Mouse (Mus musculus): ENCODE results near the gene Alkbh6. TPM values are rescaled to one million over a fixed set of nuclear protein-coding genes. Genes with fewer than 3 reads are reported as not detected.

Alkbh6 gene
- polyA plus RNA-seq, 1 experiment: 2.1 TPM

GRCm38 (mm10) chr7:30332622-30333259 is 24.2 kb downstream of the Alkbh6 start:
- TF ChIP-seq TAL1 (IDR thresholded peaks at IDR 0.05; ENCODE audit: low read length): no peak
- no peak for TF ChIP-seq GATA1 (IDR thresholded peaks at IDR 0.05; ENCODE audit: low read length)

DNA sequence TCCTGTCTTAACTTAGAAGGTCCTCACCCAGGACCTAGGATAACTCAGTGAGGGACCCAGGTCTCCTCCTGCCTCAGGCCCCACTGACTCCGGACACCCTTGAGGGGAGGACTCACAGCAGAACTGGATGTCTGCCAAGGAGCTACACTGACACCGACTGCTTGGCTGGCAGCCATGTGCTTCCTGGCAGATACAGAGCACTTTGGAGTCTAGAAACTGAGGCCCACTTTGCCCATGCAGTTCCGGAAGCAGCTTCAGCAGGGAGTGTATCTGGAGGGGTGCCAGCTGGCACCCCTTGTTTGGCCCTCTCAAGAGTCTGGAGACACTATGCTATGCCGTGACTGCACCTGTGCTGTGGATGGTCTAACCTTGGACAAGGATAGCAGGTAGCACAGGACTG is 24.9 kb downstream of the Alkbh6 start:
- peaks cover 28% of the 10 kb centered on the region for H3K27me3 ChIP-seq (ENCODE audit: control insufficient read depth)
- H3K4me3 ChIP-seq (replicated peaks): no peak overlapping the region
- TF ChIP-seq GATA1 (IDR thresholded peaks at IDR 0.05; ENCODE audit: low read length) (no peak), TAL1 (IDR thresholded peaks at IDR 0.05; ENCODE audit: low read length) (no peak)

More at GRCm38 (mm10) chr7:30332622-30333259, 24.2 kb downstream of the Alkbh6 start:
- Histone ChIP-seq H3K4me1 (ENCODE audit: control insufficient read depth) (no peaks in the 10 kb centered on the region), H3K36me3 (ENCODE audit: control insufficient read depth) (no peaks in the 10 kb centered on the region), H3K9me3 (ENCODE audit: control insufficient read depth, low read length) (no peaks in the 10 kb centered on the region), H3K27me3 (ENCODE audit: control insufficient read depth) (peaks cover 28% of the 10 kb centered on the region), H3K4me3 (replicated peaks) (no peak overlapping the region)

DNA sequence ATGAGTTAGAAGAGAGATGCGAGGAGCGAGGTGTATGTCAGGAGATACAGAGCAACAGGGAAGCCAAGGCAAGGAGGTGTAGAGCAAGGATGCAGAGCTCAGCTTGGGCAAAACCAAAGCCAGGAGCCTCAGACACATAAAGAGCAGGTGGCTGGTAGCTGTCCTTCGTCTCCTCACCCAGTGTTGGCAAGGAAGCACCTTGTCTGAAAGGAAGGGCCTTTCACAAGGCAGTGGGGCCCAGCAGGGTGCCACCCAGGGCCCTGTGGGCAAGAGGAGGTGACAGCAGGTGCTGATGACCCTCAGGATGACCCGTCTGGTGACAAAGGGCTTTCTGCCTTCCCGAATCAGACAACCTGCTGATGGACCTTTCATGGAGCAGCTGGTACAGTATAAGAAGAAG is 26.0 kb downstream of the Alkbh6 start:
- H3K27me3 ChIP-seq (ENCODE audit: control insufficient read depth): peaks cover 28% of the 10 kb centered on the region
- no peaks in the 10 kb centered on the region for H3K36me3 ChIP-seq (ENCODE audit: control insufficient read depth)
- no peaks in the 10 kb centered on the region for H3K9me3 ChIP-seq (ENCODE audit: control insufficient read depth, low read length)
- H3K4me3 ChIP-seq (replicated peaks): no peak overlapping the region
- H3K4me1 ChIP-seq (ENCODE audit: control insufficient read depth): no peaks in the 10 kb centered on the region
- no peak for TF ChIP-seq GATA1 (IDR thresholded peaks at IDR 0.05; ENCODE audit: low read length)
- no peak for TF ChIP-seq TAL1 (IDR thresholded peaks at IDR 0.05; ENCODE audit: low read length)

More for the DNA sequence above, 24.9 kb downstream of the Alkbh6 start:
- H3K36me3 ChIP-seq (ENCODE audit: control insufficient read depth): no peaks in the 10 kb centered on the region
- H3K9me3 ChIP-seq (ENCODE audit: control insufficient read depth, low read length): no peaks in the 10 kb centered on the region
- H3K4me1 ChIP-seq (ENCODE audit: control insufficient read depth): no peaks in the 10 kb centered on the region

DNA sequence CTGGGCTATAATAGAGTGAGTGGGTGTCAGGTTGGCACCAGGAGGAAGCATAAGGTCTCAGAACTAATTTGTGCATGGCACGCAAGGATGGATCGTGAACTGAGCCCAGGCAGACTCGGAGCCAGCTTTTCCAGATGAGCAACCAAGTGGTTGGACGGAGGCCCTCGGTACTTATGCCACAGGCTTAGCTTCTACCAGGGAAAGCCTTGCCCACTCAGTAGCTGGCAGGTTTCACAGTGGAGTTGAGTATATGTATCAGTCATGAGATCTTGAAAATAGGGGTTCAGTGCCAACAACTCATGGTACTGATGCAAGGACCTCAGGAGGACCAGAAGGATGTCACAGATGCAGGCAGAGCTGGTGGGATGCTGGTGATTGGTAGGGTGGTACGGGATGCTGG is 27.2 kb downstream of the Alkbh6 start:
- Histone ChIP-seq H3K27me3 (ENCODE audit: control insufficient read depth) (peaks cover 26% of the 10 kb centered on the region), H3K4me1 (ENCODE audit: control insufficient read depth) (no peaks in the 10 kb centered on the region), H3K9me3 (ENCODE audit: control insufficient read depth, low read length) (no peaks in the 10 kb centered on the region), H3K36me3 (ENCODE audit: control insufficient read depth) (no peaks in the 10 kb centered on the region), H3K4me3 (replicated peaks) (no peak overlapping the region)
- TF ChIP-seq GATA1 (IDR thresholded peaks at IDR 0.05; ENCODE audit: low read length) (no peak), TAL1 (IDR thresholded peaks at IDR 0.05; ENCODE audit: low read length) (no peak)

- no peaks in the 10 kb centered on the region for H3K4me1 ChIP-seq (ENCODE audit: control insufficient read depth)
- no peaks in the 10 kb centered on the region for H3K36me3 ChIP-seq (ENCODE audit: control insufficient read depth)
- H3K27me3 ChIP-seq (ENCODE audit: control insufficient read depth): peaks cover 23% of the 10 kb centered on the region
- no peak overlapping the region for H3K4me3 ChIP-seq (replicated peaks)
- no peaks in the 10 kb centered on the region for H3K9me3 ChIP-seq (ENCODE audit: control insufficient read depth, low read length)
- no peak for TF ChIP-seq TAL1 (IDR thresholded peaks at IDR 0.05; ENCODE audit: low read length)
- TF ChIP-seq GATA1 (IDR thresholded peaks at IDR 0.05; ENCODE audit: low read length): no peak
These were observed 27.9 kb downstream of the Alkbh6 start for GRCm38 (mm10) chr7:30336384-30336783.

DNA sequence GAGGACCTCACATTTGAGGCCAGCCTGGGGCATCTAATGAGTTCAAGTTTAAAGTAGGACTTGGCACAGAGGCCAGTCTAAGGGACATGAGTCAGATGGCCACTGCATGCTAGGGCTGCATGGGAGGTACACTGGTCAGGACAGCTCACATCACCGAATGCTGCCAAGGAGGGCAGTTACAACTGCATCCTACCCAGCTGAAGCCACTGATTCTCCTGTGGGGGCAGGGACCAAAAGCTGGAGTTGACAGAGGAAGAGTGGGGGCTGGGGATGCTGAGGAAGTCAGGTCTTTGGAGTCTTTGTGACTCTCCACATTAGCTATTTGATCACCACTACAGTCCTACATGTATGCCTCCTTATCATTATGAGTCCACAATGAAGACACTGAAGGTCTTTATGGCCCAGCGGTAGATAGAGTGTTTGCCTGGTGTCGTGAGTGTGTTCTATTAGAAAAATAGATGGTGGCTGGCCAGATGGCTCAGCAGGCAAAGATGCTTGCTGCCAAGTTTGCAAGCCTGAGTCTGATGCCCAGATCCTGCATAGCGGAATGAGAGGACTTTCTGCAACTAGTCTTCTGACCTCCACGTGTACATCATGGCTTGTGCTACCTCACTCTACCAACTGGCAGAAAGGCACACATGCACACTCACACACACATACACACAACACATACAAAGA is 31.1 kb downstream of the Alkbh6 start:
- H3K4me3 ChIP-seq (replicated peaks): no peak overlapping the region
- H3K9me3 ChIP-seq (ENCODE audit: control insufficient read depth, low read length): no peaks in the 10 kb centered on the region
- peaks cover 11% of the 10 kb centered on the region for H3K27me3 ChIP-seq (ENCODE audit: control insufficient read depth)
- no peaks in the 10 kb centered on the region for H3K36me3 ChIP-seq (ENCODE audit: control insufficient read depth)
- no peaks in the 10 kb centered on the region for H3K4me1 ChIP-seq (ENCODE audit: control insufficient read depth)
- TF ChIP-seq TAL1 (IDR thresholded peaks at IDR 0.05; ENCODE audit: low read length): no peak
- TF ChIP-seq GATA1 (IDR thresholded peaks at IDR 0.05; ENCODE audit: low read length): no peak

- Histone ChIP-seq H3K4me1 (ENCODE audit: control insufficient read depth) (no peaks in the 10 kb centered on the region), H3K9me3 (ENCODE audit: control insufficient read depth, low read length) (no peaks in the 10 kb centered on the region), H3K4me3 (replicated peaks) (no peak overlapping the region), H3K36me3 (ENCODE audit: control insufficient read depth) (no peaks in the 10 kb centered on the region), H3K27me3 (ENCODE audit: control insufficient read depth) (peaks cover 20% of the 10 kb centered on the region)
- TF ChIP-seq TAL1 (IDR thresholded peaks at IDR 0.05; ENCODE audit: low read length) (no peak), GATA1 (IDR thresholded peaks at IDR 0.05; ENCODE audit: low read length) (no peak)
These were observed 38.3 kb downstream of the Alkbh6 start for GRCm38 (mm10) chr7:30346635-30347379.

- no peak for TF ChIP-seq GATA1 (IDR thresholded peaks at IDR 0.05; ENCODE audit: low read length)
- TF ChIP-seq TAL1 (IDR thresholded peaks at IDR 0.05; ENCODE audit: low read length): no peak
- Histone ChIP-seq H3K4me3 (replicated peaks) (no peak overlapping the region), H3K27me3 (ENCODE audit: control insufficient read depth) (peaks cover 20% of the 10 kb centered on the region), H3K4me1 (ENCODE audit: control insufficient read depth) (no peaks in the 10 kb centered on the region), H3K36me3 (ENCODE audit: control insufficient read depth) (no peaks in the 10 kb centered on the region), H3K9me3 (ENCODE audit: control insufficient read depth, low read length) (no peaks in the 10 kb centered on the region)
These were observed 39.3 kb downstream of the Alkbh6 start for GRCm38 (mm10) chr7:30347828-30348227.

- no peaks in the 10 kb centered on the region for H3K4me1 ChIP-seq (ENCODE audit: control insufficient read depth)
- TF ChIP-seq GATA1 (IDR thresholded peaks at IDR 0.05; ENCODE audit: low read length) (no peak), TAL1 (IDR thresholded peaks at IDR 0.05; ENCODE audit: low read length) (no peak)
- H3K9me3 ChIP-seq (ENCODE audit: control insufficient read depth, low read length): no peaks in the 10 kb centered on the region
- H3K36me3 ChIP-seq (ENCODE audit: control insufficient read depth): no peaks in the 10 kb centered on the region; the same call in 1 of the 2 replicates
- no peak overlapping the region for H3K4me3 ChIP-seq (replicated peaks)
- H3K27me3 ChIP-seq (ENCODE audit: control insufficient read depth): peaks cover 6% of the 10 kb centered on the region; the same call in 1 of the 2 replicates
These were observed 44.8 kb downstream of the Alkbh6 start for GRCm38 (mm10) chr7:30353279-30353822.

All from erythroblast, embryonic 14.5 days (primary cell).